Mouse (Mus musculus) liver, embryonic 15.5 days (tissue): ENCODE results near the gene Adam15. TPM values are rescaled to one million over a fixed set of nuclear protein-coding genes. Genes with fewer than 3 reads are reported as not detected.
A peak's percentile ranks its signal among the peaks of the same experiment; 100 is the strongest.

Experiments used
- ATAC-seq: fragments of 200-750 bp; cut with Nextera tagmentation; 2 replicates; pipeline ENCODE4 v1.8.0; 2017; ENCODE audit warnings: moderate number of reproducible peaks, mild to moderate bottlenecking, moderate library complexity; ENCODE audit not compliant: insufficient read depth
- H3K27ac ChIP-seq: fragments of 300-500 bp; sonication (generic); replicated peaks from 2 replicates; pipeline ENCODE4 v1.5.1; 2015; ENCODE audit warnings: mild to moderate bottlenecking, inconsistent platforms
- H3K27me3 ChIP-seq: fragments of 300-500 bp; sonication (generic); 2 replicates; pipeline ENCODE4 v1.6.1; 2015; ENCODE audit warnings: mild to moderate bottlenecking, inconsistent platforms
- H3K36me3 ChIP-seq: fragments of 300-500 bp; sonication (generic); replicated peaks from 2 replicates; pipeline ENCODE4 v1.6.1; 2015; ENCODE audit warnings: moderate library complexity, mild to moderate bottlenecking, inconsistent platforms
- H3K4me1 ChIP-seq: fragments of 300-500 bp; sonication (generic); replicated peaks from 2 replicates; pipeline ENCODE4 v1.6.1; 2015; ENCODE audit warnings: inconsistent platforms
- H3K4me2 ChIP-seq: fragments of 300-500 bp; sonication (generic); 2 replicates; pipeline ENCODE4 v1.6.1; 2015; ENCODE audit warnings: moderate library complexity, mild to moderate bottlenecking, inconsistent platforms
- H3K4me3 ChIP-seq: fragments of 300-500 bp; sonication (generic); replicated peaks from 2 replicates; pipeline ENCODE4 v1.5.1; 2015; ENCODE audit warnings: mild to moderate bottlenecking, inconsistent platforms
- H3K9ac ChIP-seq: fragments of 300-500 bp; sonication (generic); 2 replicates; pipeline ENCODE4 v1.6.1; 2015; ENCODE audit warnings: moderate library complexity, mild to moderate bottlenecking, inconsistent platforms
- H3K9me3 ChIP-seq: fragments of 300-500 bp; sonication (generic); replicated peaks from 2 replicates; pipeline ENCODE4 v1.6.1; 2016; ENCODE audit warnings: inconsistent platforms
- WGBS: fragments of 180-500 bp; shearing (Covaris S2); methylation state at CpG from one replicate; pipeline ENCODE4 v1.1.7; 2015; ENCODE audit warnings: mixed read lengths; ENCODE audit not compliant: insufficient replicate concordance; 5-methylcytosine and 5-hydroxymethylcytosine counted together
- polyA plus RNA-seq: library from polyadenylated mRNA; unstranded; fragments of >200 nt; fragmentation: Nextera tagmentation; extraction: Ambion mirVana; gene quantifications from 2 replicates; pipeline ENCODE4 v1.2.1, GENCODE M21; 2015

The Adam15 gene
- polyA plus RNA-seq, 1 experiment from 2014 or later = 8.8 TPM

DNA sequence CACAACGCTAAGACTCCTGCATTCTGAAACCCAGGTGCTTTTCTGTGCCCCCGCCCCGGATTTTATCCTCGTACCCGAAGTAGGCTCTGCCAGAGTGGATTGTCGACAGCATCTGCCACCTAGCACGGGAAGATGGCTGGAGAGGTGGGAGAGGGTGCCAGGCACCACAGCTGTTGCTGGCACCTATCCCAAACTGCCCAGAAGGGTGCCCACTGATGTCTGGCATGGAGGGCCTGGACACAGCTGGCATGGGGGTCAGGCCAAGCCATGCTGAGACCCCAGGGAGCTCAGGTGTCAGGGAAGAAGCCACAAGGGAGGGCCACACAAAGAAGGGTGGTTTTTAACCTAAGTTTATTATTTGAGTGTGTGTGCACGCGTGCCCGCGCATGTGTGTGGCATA, 16.7 kb downstream of the Adam15 start:
- 66% methylated on average over 11 of the region's 11 CpGs for WGBS
- H3K27me3 ChIP-seq = peaks cover 88% of the 10 kb centered on the region
- no peak overlapping the region for H3K4me2 ChIP-seq
- H3K27ac ChIP-seq = no peak overlapping the region
- no peak overlapping the region for H3K4me3 ChIP-seq
- no peaks in the 10 kb centered on the region for H3K9me3 ChIP-seq
- H3K36me3 ChIP-seq = no peaks in the 10 kb centered on the region
- no peak for ATAC-seq
- no peak overlapping the region for H3K9ac ChIP-seq
- H3K4me1 ChIP-seq = peaks cover 15% of the 10 kb centered on the region

DNA sequence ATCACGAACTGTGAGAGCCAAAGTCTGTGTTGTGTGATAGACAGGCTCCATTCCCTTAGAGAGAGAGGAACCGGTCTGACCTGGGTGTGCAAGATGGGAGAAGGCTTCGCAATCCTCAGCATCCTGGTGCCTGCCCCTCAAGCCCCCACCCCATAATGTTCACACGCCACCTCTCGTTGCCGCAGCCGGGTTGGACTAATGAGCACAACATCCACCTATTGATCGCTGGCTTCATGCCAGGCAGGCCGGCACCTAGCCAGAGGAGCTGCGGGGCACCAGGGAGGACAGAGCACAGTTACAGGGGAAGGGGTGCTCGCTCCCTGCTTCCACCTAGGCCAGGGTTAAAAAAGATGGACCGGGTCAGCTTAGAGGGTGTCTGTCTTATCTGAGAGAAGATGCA, 17.3 kb downstream of the Adam15 start:
- 49% methylated on average over 12 of the region's 12 CpGs for WGBS
- Histone ChIP-seq H3K27ac (no peak overlapping the region), H3K36me3 (no peaks in the 10 kb centered on the region), H3K9ac (no peak overlapping the region), H3K4me1 (peaks cover 9% of the 10 kb centered on the region), H3K9me3 (no peaks in the 10 kb centered on the region), H3K27me3 (peaks cover 88% of the 10 kb centered on the region), H3K4me2 (no peak overlapping the region), H3K4me3 (no peak overlapping the region)
- no peak for ATAC-seq

DNA sequence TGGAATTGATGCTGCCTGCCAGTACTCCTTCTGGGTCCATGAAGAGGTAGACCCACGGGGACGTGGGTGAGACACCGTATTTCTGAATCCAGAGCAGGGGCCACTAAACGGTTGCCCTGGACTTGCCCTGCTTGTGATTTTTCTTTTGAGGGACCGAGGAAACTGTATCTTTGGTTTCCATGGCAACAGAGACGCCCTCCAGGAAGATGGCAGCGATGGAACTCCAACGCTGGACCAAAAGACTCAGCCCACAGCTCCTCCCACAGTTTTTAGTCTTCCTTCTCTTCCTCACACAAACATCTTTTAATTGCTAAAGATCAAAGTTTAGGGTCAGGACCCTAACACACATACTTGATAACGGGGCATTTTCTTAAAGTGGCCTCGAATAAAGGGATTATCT, 17.8 kb downstream of the Adam15 start:
- H3K9me3 ChIP-seq = no peaks in the 10 kb centered on the region
- no peak overlapping the region for H3K4me2 ChIP-seq
- H3K27me3 ChIP-seq = peaks cover 88% of the 10 kb centered on the region
- ATAC-seq = no peak
- 0 out of 2 replicates have a peak, but pooled peaks cover 4% of the 10 kb centered on the region for H3K4me1 ChIP-seq
- H3K27ac ChIP-seq = no peak overlapping the region
- H3K4me3 ChIP-seq = no peak overlapping the region
- H3K9ac ChIP-seq = no peak overlapping the region
- WGBS = 50% methylated on average over 10 of the region's 10 CpGs
- H3K36me3 ChIP-seq = no peaks in the 10 kb centered on the region

DNA sequence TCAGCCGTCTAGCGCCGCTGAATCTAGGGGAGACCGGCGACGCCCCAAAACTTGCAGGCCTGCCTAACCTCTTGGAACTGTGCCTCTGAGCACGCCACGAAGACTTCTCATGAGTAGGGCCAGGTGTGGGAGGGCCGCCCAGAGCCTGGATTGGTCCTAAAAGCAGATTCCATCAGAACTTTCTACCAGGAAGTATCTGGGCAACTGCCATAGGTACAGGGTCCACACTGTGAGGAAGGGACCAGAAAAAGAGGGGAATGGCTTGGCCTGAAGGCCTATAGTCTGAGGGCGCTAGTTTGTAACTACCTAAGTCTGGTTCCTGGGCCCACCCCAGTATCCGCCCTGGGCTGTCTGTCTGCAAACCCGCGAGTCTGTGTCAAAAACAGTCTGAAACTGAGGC, 18.2 kb downstream of the Adam15 start:
- no peaks in the 10 kb centered on the region for H3K9me3 ChIP-seq
- ATAC-seq = no peak
- peaks cover 86% of the 10 kb centered on the region for H3K27me3 ChIP-seq
- no peak overlapping the region for H3K4me3 ChIP-seq
- 0 out of 2 replicates have a peak, but pooled peaks cover 4% of the 10 kb centered on the region for H3K4me1 ChIP-seq
- no peaks in the 10 kb centered on the region for H3K36me3 ChIP-seq
- H3K27ac ChIP-seq = no peak overlapping the region
- no peak overlapping the region for H3K4me2 ChIP-seq
- WGBS = 58% methylated on average over 13 of the region's 13 CpGs
- H3K9ac ChIP-seq = no peak overlapping the region

DNA sequence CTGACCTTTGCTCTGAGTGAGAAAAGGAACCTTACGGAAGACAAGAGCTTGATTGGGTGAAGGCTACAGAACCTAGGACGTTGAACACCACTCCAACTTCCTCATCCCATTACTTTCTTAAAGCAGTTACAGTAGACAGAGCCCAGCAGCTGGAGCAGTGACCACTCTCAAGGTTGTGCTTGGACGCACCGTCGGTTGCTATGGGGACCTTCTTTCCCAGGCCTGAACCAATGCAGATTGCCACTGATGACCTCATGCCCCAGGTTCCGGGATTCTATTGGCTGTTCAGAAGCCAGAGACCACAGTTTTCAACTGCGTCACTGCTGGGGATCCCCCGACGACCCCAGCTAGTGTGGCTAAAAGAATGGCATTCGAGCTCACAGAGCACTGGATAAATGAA, 18.8 kb downstream of the Adam15 start:
- no peak for ATAC-seq
- H3K27me3 ChIP-seq = peaks cover 86% of the 10 kb centered on the region

DNA sequence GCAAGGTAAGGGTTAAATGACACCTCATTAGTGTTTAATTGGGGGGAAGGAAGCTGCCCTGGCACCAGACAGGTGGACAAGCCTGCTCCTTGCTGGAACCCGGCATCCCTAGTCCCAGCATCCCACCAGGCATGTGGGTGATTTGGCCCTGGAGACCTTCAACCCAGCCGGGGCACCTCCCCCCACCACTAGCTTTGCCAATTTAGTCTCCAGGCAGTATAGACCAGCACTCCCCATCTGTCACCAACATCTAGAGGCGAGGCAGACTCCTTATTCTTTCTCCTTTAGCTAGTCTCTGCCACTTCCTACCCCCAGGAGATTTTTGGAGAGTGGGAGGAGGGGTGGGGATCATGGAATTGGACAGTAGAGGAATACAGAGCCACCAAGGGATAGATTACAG, 19.4 kb downstream of the Adam15 start:
- H3K36me3 ChIP-seq = no peaks in the 10 kb centered on the region
- peaks cover 88% of the 10 kb centered on the region for H3K27me3 ChIP-seq
- no peak overlapping the region for H3K4me3 ChIP-seq
- H3K9ac ChIP-seq = no peak overlapping the region
- H3K4me1 ChIP-seq = 0 out of 2 replicates have a peak, but pooled peaks cover 4% of the 10 kb centered on the region
- H3K27ac ChIP-seq = no peak overlapping the region
- no peaks in the 10 kb centered on the region for H3K9me3 ChIP-seq
- WGBS = 35% methylated on average over 3 of the region's 3 CpGs
- ATAC-seq = no peak
- no peak overlapping the region for H3K4me2 ChIP-seq

More for the DNA sequence above, 18.8 kb downstream of the Adam15 start:
- WGBS = 20% methylated on average over 10 of the region's 10 CpGs
- Histone ChIP-seq H3K27ac (no peak overlapping the region), H3K9me3 (no peaks in the 10 kb centered on the region), H3K4me2 (no peak overlapping the region), H3K9ac (no peak overlapping the region), H3K36me3 (no peaks in the 10 kb centered on the region), H3K4me3 (no peak overlapping the region), H3K4me1 (0 out of 2 replicates have a peak, but pooled peaks cover 4% of the 10 kb centered on the region)

DNA sequence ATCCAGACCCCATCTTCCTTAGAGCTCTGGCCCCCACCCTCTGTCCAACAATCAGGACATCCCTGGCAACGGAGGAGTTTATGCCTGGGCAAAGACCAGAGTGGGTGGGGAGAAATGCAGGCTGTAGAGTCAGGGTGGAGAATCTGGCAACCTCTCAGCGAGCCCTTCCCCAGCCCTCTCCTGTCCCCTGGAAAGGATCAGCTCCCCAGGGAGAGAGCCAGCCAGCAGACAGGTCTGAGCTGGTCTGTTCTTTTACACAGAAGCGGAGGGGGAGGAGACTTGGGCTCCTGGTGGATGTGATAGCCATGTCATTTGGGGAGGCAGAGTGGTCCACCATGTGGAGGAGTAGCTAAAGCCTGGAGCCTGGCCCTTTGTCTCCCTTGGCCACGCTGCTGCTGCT, 21.2 kb downstream of the Adam15 start:
- Histone ChIP-seq H3K27ac (no peak overlapping the region), H3K9ac (no peak overlapping the region), H3K4me3 (no peak overlapping the region), H3K36me3 (no peaks in the 10 kb centered on the region), H3K4me1 (0 out of 2 replicates have a peak, but pooled peaks cover 4% of the 10 kb centered on the region), H3K27me3 (peaks cover 89% of the 10 kb centered on the region), H3K9me3 (no peaks in the 10 kb centered on the region), H3K4me2 (no peak overlapping the region)
- no peak for ATAC-seq
- WGBS = 21% methylated on average over 4 of the region's 4 CpGs

DNA sequence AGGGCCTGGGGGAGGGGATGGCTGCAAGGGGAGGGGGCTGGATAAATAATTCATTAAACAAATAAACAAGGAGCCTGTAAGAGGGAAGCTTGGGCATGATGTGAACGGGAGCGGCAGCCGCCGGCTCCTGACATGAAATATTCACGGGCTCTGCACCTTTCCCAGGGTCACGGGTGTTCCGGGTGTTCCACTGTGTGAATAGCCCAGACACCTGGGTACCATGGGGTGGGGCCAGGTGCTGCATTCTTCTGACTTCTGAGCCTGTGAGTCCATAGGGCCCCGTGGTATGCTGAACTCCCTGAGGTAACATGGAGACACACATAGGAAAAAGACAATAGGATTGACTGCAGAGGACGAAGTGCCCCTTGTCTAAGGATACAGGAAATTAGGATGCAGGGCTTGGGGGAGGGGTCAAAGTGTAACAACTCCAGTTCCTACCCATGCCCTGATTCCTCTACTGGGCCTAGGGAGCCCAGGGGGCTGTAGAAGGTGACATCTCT, 22.4 kb downstream of the Adam15 start:
- ATAC-seq = no peak
- no peak overlapping the region for H3K9ac ChIP-seq

DNA sequence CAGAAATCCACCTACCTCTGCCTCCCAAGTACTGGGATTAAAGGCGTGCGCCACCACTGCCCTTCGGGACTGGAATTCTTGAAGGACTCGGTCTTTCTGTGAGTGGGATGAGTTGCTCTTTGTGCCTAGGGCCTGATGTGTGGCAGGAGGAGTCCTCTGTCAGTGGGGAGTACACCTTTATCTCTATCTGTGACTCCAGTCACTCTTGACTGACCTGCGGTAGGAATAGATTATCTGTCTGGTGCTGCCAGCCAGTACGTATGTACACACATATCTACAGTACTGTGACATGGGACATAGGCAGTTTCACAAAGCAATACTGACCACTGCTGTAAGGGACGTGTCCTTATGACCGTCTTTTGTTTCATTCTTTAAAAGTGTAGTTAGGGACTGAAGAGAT, 23.9 kb downstream of the Adam15 start:
- Histone ChIP-seq H3K4me2 (no peak overlapping the region), H3K27me3 (peaks cover 95% of the 10 kb centered on the region), H3K9ac (no peak overlapping the region), H3K36me3 (no peaks in the 10 kb centered on the region), H3K4me3 (no peak overlapping the region), H3K27ac (no peak overlapping the region), H3K9me3 (no peaks in the 10 kb centered on the region), H3K4me1 (peaks cover 20% of the 10 kb centered on the region)
- 58% methylated on average over 8 of the region's 8 CpGs for WGBS
- ATAC-seq = no peak

More for the DNA sequence above, 22.4 kb downstream of the Adam15 start:
- Histone ChIP-seq H3K4me3 (no peak overlapping the region), H3K4me1 (peaks cover 9% of the 10 kb centered on the region), H3K36me3 (no peaks in the 10 kb centered on the region), H3K4me2 (no peak overlapping the region), H3K9me3 (no peaks in the 10 kb centered on the region), H3K27ac (no peak overlapping the region), H3K27me3 (peaks cover 94% of the 10 kb centered on the region)
- WGBS = 51% methylated on average over 9 of the region's 9 CpGs

DNA sequence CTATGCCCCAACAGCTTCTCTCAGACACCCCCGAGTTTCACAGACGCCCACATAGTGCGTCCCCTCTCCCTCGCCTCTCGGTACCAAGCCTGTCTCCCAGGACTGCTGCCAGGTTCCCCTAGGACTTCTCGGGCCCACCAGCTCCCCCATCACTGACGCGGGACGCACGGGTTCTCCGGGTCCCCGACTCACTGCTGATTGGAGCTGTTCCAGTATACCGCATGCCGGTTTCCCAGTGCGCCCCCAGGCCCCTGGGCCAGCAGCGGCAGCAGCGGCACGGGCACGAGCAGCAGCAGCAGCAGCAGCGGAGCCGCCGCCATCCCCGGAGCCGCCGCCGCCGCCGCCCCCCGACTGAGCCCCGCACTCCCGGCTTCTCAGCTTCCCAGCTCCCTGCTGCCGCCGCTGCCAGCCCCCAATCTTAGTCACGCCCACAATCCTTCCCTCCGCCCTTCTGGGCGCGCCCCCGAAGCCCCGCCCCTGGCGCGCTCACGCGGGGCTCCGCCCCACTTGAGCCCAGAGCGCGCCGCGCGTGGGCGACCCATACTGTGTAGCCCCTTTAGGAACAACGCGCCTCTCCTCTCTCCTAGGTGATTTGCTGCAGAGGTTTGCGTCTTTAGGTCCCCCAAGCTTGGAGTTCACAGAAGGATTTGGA, 27.2 kb downstream of the Adam15 start, which contains the start of gene Efna3:
Gene Efna3 (minus strand): TSS at position 452 of the 652 bp plus-strand sequence.
- WGBS = under 1% methylated on average over 53 of the region's 53 CpGs
- no peaks in the 10 kb centered on the region for H3K9me3 ChIP-seq
- H3K27me3 ChIP-seq = peaks cover 98% of the 10 kb centered on the region
- peaks cover 35% of the 10 kb centered on the region for H3K4me1 ChIP-seq
- no peak for ATAC-seq
- peak within 1 kb of the TSS; percentile 45 for H3K4me3 ChIP-seq
- no peak within 1 kb of the TSS for H3K27ac ChIP-seq
- no peaks in the 10 kb centered on the region for H3K36me3 ChIP-seq
- H3K4me2 ChIP-seq = peak within 1 kb of the TSS; percentile 68
- H3K9ac ChIP-seq = no peak within 1 kb of the TSS

DNA sequence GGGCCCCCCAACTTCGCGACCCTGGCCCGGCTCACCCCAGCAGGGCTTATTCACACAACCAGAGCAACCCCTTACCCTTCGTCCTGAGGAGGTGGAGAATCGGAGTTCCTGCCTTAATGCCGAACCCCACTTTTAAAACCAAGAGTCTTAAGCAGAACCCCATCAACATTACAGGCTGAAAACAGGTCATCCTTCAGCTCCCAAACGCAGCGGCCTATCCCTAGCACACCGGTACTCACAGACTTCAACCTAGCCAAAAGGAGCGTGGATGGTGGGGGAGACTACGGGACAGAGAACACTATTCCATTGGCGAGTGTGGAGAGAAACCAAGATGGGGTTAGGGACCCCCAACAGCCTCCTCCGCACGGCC, 27.7 kb downstream of the Adam15 start:
- 2% methylated on average over 14 of the region's 14 CpGs for WGBS
- no peak for ATAC-seq

More for the DNA sequence above, 27.7 kb downstream of the Adam15 start:
- no peak overlapping the region for H3K9ac ChIP-seq
- H3K4me1 ChIP-seq = peaks cover 35% of the 10 kb centered on the region
- peak overlapping the region; percentile 45 for H3K4me3 ChIP-seq
- no peaks in the 10 kb centered on the region for H3K9me3 ChIP-seq
- H3K27ac ChIP-seq = no peak overlapping the region
- H3K36me3 ChIP-seq = no peaks in the 10 kb centered on the region
- peak overlapping the region; percentile 68 for H3K4me2 ChIP-seq
- H3K27me3 ChIP-seq = peaks cover 98% of the 10 kb centered on the region
